Mouse (Mus musculus) hindlimb bud, embryonic 11.5 days (tissue): Measurements from ENCODE around the gene Cyp26a1.

Source experiments
- DNase-seq: peaks from one replicate; pipeline ENCODE4 v3.0.0-alpha.2; 2012; ENCODE audit warnings: low read depth, low spot score; ENCODE audit errors: extremely low spot score

Cyp26a1 gene

DNA sequence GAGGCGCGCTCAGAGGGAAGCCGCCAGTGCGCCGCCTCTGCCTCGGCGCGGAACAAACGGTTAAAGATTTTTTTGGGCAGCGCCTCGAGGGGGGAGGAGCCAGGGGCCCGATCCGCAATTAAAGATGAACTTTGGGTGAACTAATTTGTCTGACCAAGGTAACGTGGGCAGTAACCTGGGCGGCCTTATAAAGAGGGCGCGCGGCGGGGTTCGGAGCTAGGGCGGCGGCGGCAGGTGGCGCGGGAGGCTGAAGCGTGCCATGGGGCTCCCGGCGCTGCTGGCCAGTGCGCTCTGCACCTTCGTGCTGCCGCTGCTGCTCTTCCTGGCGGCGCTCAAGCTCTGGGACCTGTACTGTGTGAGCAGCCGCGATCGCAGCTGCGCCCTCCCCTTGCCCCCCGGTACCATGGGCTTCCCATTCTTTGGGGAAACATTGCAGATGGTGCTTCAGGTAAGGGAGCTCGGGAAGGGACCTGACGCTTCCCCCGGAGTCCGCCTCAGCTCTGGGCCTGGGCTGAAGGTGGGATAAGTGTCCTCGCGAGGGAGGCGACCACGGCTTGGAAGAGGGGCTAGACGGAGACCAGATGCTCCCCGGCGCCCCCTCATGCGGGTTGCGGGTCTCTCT is at the start of gene Cyp26a1:
Gene Cyp26a1 (plus strand): TSS at position 148 of the 622 bp plus-strand sequence.
- no peak for DNase-seq

DNA sequence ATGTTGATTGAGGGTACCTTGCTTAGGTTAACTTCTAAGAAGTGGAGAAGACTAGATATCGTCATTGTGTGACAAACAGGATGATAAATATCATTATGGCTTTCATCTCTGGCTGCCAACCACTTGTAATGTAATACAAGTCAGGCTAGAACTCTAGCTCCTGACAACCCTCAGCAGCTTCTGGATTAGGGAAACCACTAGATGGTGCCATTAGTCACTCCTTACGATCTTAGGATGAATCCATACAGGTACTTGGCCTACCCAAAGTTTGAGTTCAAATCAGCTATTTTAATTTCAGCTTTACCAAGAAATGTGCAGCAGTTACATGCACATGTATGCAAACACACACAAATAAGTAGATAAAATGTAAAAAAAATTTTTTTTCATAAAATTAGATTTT is 49.6 kb upstream of the Cyp26a1 start:
- no peak for DNase-seq

DNA sequence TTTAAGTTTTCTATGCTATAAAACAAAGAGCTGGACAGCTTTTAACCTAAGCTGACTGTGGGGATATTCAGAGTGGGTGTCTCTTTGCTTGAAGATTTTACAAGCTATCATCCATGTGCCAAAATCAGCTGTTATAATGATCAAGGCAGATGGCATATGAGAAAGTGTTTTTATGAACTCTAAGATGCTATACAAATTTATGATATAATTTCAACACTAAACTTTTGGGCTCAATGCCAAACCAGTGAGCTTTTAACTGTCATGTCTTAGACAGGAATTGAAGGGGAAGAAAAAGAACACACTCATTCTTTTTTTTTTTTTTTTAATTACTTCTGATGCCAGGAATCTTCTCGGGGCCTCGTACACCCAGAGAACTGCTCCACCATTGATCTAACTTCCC is 47.1 kb upstream of the Cyp26a1 start:
- no peak for DNase-seq

DNA sequence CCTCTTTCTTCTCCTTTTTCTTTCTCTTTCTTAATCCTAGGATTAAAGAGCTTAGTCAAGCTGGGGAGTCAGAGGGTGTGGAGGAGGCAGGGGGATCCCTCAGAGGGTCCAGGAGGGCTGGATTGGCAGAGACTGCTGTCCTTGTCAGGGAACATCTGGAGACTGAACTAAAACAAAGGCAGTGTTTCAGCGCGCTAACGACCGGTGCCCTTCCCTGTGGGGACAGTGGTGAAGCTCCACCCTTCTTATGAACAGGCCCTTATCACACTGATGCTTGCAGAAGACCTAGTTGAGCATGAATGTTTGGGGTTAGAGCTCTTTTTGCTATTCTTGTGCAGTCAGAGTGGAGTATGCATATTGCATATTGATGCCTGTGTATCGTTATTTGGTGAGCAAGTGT is 43.6 kb upstream of the Cyp26a1 start:
- DNase-seq: no peak

DNA sequence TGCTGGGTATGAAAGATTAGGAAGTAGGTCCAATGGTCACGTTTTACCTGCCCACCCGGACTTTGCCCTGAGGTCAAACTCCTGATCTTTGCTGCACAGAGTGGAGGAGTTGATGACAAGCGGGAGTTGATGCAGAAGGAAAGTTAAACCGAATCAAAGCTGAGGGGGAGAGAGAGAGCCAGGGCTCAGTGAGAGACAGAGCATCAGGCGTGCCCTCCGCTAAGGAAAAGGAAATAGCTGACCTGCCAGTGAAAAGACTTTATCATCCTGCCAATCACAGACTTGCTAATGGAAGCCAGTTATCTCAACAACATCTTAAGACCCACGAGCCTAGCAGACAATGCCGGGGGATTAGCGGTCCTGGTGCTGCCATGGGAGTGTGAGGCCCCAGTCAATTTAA is 41.2 kb upstream of the Cyp26a1 start:
- no peak for DNase-seq

DNA sequence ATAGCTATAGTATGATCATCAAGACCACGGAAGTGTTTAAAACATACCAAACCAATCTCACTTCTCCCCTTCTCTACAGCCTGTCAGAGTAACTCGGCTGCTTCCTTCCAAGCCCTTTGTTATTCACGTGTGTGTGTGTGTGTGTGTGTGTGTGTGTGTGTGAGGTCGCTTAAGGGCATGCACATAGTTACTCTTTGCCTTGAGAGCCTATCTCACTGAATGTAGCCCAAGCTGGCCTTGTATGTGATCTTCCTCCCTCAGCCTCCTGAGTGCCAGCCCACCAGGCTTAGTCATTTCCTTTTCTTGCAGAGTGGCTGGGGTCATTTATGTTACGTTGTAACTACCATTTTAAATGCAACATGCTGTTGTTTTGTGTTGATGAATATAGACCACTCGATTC is 32.3 kb upstream of the Cyp26a1 start:
- DNase-seq: no peak

DNA sequence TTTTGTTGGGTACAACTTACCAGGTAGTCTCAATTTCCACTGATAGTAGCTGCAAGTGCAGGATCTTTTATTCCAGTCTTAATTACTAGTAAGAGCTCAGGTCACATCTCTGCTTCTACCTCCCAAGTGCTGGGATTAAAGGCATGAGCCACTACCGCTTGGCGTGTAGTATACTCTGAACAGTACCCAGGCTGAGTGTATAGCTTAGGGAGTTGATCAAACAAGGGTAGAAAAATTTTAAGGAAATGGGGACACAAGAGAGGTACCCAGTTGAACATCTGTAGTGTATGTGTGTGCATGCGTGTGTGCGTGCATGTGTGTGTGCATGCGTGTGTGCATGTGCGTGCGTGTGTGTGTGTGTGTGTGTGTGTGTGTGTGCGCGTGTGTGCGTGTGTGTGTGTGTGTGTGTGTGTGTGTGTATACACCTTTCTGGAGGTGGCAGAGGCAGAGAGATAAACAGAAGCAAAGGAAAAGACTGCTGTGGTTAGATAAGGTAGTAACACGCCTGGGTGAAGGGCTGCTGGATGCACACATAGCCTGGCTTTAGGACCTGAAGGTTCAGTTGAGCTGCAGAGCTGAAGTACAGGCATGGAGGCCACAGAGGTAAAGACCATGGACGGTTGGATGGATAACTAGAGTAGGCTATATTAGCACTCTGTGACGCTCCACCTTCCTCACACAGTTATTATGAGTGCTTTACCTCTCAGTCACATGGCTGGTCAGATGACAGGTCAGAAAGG is 29.6 kb upstream of the Cyp26a1 start:
- no peak for DNase-seq

DNA sequence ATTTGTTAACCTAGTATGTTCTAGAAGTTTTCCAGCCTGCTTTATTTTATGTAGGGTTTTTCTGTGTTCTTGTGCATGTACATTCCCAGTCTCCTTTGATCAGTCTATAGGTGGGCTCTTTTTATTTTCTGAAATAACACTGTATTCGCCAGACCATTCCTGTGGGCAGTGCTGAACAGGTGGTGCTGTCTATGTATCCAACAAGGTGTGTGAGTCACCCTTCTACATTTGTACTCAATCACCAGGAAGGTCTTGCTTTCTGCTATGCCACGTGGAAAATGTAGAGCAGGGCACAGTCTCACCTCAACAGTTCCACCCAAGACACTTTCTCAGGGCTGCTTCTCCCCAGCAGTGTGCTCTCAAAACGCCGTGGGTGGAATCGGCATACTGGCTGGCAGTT is 28.9 kb upstream of the Cyp26a1 start:
- no peak for DNase-seq

DNA sequence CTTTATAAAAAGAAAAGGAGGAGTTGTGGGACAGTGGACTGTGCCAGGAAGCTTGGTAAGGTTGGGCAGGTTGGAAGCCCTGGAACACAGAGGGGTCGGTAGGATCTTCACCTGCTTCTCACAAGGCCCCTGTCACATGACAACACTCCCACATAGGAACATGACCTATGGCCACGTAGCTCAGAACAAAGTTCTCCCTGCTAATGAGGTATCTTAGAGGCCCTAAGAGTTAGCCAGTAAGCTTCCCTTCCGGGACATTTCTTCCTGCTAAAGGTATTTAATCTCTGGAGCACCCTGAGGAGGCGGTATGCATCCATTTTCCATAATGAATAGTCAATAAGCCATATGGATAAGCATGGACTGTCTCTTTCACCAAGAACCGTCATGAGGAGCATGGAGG is 28.1 kb upstream of the Cyp26a1 start:
- DNase-seq: no peak

DNA sequence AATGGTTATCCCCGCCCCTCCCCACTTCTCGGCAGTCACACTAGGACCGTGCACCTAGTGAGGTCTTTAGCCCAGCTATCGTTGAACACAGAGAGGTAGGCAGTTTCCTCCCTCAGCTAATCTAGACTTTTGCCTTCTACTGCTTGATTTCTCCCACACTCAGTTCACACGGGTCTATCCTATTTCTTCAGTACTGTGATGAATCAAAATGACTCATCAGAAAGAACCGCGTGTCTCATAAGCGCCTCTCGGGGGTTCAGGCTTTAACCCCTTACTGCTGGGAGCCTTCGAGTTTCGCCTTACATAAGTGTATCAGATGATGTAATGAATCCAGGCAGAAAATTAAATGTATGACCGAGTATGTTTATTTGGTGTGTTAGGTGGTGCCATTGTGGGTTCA is 24.2 kb upstream of the Cyp26a1 start:
- no peak for DNase-seq

DNA sequence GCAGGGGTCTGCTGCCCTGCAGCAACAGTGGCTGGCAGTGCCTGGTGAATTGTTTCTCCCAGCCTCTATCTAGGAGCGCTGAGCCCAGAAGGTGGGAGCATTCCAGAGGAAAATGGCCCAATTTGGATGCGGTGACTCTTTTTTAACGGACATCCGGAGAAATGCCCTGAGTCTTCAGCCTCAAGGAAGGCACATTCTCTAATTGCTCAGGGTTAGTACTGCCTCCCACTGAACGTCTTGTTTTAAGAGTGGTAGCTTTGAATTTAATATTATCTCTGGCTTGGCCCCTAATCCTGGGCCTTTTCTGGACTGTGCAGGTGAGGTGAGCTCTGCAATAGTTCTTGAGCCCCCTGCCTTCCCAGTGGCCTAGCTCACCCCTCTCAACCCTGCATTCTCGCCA is 12.3 kb upstream of the Cyp26a1 start, which contains the start of gene Cyp26c1:
Gene Cyp26c1 (plus strand): TSS at position 301 of the 400 bp plus-strand sequence.
- no peak for DNase-seq

DNA sequence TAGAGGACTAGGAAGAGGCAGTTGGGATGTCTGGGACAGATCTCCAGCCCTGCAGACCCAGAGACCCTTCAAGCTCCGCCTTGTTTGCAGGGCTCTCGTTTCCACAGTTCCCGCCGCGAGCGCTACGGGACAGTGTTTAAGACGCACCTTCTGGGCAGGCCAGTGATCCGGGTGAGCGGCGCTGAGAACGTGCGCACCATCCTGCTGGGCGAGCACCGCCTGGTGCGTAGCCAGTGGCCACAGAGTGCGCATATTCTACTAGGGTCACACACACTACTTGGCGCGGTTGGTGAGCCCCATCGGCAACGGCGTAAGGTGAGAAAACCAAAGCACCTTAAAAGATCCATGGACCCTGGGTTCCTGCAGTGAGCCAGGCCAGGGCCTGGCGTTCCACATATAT is 11.3 kb upstream of the Cyp26a1 start:
- DNase-seq: no peak

DNA sequence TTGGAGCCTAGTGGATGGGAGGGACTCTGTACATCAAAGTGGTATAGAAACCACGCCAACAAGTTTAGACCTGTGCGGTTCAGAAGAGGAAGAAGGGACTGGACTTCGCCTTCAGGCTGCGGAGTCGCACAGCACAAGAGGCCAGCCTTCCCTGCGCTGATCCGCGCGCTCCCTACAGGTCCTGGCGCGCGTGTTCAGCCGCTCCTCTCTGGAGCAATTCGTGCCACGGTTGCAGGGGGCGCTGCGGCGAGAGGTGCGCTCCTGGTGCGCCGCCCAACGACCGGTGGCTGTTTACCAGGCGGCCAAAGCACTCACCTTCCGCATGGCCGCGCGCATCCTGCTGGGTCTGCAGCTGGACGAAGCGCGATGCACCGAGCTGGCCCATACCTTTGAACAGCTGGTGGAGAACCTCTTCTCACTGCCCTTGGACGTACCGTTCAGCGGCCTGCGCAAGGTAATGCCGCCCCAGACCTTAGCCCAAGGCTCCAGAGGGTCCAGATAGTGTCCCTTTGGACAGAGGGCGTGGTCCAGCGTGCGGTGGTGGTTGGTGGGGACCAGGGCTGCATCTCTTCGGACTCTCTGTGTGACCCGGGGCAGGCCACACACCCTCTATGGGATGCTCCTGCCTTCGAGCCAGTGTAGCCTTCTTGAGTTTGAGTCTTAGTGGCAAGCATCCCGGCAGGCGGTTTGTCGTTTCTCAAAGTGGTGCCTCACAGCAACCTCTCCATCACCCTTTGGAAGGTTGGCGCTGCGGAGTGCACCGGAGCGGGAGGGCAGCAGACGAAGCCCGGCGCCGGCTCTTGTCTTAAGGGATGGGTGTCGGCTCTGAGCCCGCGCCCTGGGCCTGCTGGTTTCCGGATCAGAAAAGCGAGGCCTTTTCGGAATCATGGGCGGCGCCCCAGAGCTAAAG is 10.4 kb upstream of the Cyp26a1 start:
- DNase-seq: no peak

DNA sequence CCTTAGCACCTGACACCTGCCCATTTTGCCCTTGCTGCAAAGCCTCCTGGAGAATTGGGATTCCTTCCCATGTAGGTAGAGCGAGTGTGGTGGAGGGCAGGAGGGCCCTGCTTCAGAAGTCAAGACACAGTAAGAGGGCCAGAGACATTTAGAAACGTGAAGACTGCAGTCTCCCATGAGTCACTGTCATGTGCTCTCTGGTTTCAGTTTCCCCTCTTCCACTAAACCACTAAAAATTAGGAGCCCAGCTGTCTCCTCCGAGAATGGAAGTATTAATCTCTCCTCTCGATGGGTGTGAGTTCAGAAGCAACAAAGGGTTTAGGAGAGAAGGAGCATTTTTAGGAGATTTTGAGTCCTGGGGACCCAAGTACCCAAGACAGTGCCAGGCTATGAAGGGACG is 8.1 kb upstream of the Cyp26a1 start:
- DNase-seq: no peak

DNA sequence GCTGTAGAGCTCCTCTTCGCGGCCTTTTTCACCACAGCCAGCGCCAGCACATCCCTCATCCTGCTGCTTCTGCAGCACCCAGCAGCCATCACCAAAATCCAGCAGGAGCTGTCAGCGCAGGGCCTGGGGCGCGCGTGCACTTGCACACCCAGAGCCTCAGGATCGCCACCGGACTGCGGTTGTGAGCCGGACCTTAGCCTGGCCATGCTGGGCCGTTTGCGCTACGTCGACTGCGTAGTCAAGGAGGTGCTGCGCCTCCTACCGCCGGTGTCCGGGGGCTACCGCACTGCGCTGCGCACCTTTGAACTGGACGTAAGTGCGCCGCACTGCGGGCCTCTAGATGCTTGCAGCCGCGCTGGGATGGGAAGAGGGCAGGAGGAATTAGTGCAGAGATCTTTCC is 6.9 kb upstream of the Cyp26a1 start:
- DNase-seq: no peak

DNA sequence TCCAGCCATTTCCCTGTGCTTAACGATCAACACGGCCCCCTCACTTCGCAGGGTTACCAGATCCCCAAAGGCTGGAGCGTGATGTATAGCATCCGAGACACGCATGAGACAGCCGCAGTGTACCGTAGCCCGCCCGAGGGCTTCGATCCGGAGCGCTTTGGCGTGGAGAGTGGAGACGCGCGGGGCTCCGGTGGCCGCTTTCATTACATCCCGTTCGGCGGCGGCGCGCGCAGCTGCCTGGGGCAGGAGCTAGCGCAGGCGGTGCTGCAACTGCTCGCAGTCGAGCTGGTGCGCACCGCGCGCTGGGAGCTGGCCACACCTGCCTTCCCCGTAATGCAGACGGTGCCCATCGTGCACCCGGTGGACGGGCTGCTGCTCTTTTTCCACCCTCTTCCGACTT is 4.7 kb upstream of the Cyp26a1 start:
- DNase-seq: no peak

DNA sequence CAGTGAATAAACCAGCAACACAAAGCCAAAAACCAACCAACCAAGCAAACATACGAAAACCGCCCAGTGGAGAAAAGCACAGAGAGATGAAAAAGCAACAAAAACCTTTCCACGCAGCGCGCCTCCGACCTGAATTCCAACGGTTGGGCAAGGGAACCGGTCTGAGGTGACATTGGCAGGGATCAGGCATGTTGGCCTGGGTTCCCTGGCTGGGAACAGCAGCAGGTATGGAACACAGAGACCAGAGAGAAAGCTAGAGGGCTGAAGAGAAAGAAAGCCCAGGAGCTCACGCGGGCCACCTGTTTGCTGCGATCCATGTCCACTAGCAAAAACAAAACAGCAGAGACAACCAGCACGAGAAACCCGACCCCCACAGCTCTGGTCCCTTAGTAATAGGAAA is 2.5 kb upstream of the Cyp26a1 start:
- DNase-seq: no peak

DNA sequence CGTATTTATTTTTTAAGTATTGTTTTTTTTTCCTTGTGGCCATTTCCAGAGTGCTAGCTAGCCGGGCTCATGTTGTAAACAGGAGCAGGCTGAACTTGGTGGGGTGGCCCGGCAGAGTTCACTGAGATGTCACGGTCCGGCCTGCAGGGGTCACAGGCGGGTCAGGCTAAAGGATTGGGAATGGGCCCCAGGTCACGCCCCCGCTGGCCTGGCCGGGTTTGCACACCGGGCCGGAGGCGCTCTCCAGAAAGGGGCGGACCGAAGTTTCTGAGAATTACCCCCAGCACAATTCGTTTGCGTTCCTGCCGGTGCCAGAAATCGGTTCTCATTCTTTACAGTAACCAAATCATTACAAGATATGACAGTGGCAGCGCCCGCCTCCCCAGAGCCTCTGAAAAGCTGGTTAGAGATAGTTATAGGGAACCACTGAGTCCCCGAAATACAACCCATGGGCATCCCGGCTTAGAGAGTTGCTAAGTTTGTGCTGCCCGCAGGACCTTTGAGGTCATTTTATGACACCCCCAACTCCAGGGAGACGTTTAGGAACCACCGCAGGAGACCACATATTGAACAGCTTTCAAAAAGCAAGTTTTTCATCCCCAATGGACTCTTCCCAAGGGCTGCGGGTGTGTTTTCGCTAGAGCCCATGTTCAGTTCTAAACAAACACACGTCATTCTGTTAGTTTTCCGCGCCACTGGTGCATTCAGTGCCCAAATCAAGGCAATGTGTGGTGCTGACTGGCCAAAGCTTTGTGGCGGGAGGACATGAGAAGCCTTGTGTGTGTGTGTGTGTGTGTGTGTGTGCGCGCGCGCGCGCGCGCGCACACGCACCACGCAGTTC is 1.6 kb upstream of the Cyp26a1 start:
- no peak for DNase-seq

DNA sequence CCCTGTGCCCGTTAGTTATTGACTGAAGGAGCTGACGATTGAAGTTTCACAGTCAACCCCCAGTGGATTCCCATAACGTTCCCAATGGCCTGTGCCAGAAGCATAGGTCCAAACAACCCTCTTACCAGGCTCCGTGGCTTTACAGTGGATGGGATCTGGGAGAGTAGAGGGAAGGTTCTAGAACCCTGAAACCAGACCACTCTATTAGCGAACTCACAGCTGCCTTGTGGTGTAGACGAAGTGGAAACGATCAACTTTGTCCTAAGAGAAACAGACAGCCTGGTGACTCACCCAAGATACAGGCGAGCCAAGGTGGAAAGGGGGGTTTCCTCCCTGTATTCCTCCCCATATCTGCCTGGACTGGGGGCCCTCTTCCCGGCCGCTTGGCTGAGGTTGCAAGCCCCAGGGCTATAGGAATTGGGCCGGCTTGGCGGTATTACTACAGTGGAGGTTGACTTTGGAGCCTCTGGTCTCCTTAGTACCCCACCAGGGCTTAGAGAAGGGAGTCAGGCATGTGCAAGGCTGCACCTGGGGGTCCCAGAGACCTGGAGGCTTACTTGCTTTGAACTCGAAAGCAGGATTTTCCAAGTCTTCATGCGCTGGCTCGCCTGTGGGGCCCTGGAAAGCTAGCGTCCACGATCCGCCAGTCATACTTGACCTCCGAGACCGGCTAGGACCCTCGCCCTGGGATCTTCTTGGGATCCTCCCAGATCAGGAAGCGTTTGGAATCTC is 829 bp upstream of the Cyp26a1 start:
- no peak for DNase-seq

DNA sequence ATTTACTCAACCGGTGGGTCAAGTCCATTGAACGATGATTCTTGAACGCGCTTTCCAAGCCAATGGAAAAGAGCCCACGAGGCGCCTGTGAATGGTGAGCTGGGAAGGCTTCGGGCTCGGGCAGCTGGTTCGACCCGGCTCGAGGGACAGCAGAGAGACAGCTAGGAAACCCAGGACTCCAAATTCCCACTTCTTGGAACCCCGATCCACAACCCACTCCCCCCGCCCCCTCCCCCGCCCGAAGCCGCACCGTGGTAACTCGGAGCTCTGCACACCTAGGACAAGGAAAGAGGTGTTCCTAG is 312 bp upstream of the Cyp26a1 start:
- no peak for DNase-seq
